Mouse (Mus musculus) CD4-positive, CD25-positive, alpha-beta regulatory T cell (primary cell): ENCODE data around the gene Apaf1. TPM values are rescaled to one million over a fixed set of nuclear protein-coding genes. Genes with fewer than 3 reads are reported as not detected.

Experiments
- polyA plus RNA-seq: library from polyadenylated mRNA; unstranded; fragments of 100-300 nt; shearing (Covaris generic); gene quantifications from one replicate; pipeline ENCODE4 v1.2.1, GENCODE M21; 2017

Apaf1 gene
- 25.2 TPM for polyA plus RNA-seq

DNA sequence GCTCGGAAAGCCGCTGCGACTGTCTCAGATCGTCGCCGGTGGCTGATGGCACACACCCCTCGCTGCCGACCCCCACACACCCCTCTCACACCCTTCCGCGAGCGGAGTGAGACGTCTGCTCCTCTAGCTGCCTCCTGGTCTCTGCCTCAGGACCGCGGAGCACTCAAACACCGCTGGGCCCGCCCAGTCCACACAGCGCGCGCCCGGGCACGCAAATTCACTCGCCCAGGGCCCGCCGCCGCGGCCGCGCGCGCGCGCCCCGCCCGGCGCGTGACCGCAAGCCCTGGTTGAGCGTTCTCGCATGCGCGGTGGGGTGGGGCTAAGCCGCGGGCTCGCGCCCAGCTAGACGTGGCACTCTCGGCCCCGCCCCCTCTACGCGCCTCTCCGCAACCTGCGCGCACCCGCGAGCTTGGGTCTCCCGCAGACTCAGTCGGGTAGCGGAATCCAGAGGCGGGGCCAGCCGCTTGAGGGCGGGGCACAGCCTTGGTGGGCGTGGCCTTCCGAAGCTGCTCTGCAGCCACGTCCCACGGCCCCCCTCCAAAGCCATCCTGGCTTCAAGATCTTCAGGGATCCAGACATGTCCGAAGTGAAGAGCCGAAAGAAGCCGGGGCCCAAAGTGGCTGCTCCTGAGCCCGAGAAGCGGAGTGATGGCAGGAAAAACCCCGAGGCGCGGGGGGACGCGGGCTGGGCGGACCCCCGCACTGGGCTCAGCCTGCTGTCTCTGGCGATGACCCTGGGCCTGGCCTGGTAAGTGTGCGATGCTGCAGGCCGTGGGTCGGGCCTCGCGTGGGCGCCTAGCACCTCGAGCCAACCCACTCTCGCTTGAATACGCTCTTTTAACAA lies at the start of gene Apaf1, which contains the start of gene Ikbip:
Gene Apaf1 (minus strand): TSS at position 221 of the 843 bp plus-strand sequence.
Gene Ikbip (plus strand): TSS at position 391 of the 843 bp plus-strand sequence.

GRCm38 (mm10) chr10:91123828-91124822 lies 41.6 kb upstream of the Apaf1 start, which contains the start of gene Slc25a3:
Gene Slc25a3 (minus strand): TSS chr10:91124059.

Other genes starting within 250 kb of the Apaf1 start
- 5.6 TPM for gene Ikbip, start 170 bp upstream of the Apaf1 start, polyA plus RNA-seq
- gene Slc25a3, start 41.3 kb upstream of the Apaf1 start, polyA plus RNA-seq = 367 TPM
- gene Tmpo, start 98.5 kb upstream of the Apaf1 start, polyA plus RNA-seq = 197 TPM